Mouse (Mus musculus): Measurements from ENCODE around the gene Hspa4. TPM values are rescaled to one million over a fixed set of nuclear protein-coding genes. Genes with fewer than 3 reads are reported as not detected.
"Not testable (repeated sequence)": the region's sequence is repeated elsewhere in the genome, so short reads cannot be mapped to it uniquely, and the experiment has no call there.

The Hspa4 gene
- polyA plus RNA-seq, 1 experiment from 2014 or later = 84.2 TPM

- H3K9ac ChIP-seq = no peak overlapping the region
- WGBS = 53% methylated on average over 2 of the region's 2 CpGs
- ATAC-seq (ENCODE audit: insufficient number of reproducible peaks, low FRiP score) = no peak
- no peak overlapping the region for H3K4me3 ChIP-seq
- H3K4me1 ChIP-seq (replicated peaks) = peaks cover 34% of the 10 kb centered on the region
- H3K27me3 ChIP-seq (replicated peaks) = no peaks in the 10 kb centered on the region
- no peaks in the 10 kb centered on the region for H3K9me3 ChIP-seq (replicated peaks)
- H3K4me2 ChIP-seq = no peak overlapping the region
- H3K36me3 ChIP-seq = no peaks in the 10 kb centered on the region
- no peak overlapping the region for H3K27ac ChIP-seq (ENCODE audit: poor library complexity, severe bottlenecking)
Observed at GRCm38 (mm10) chr11:53306965-53307364, 6.7 kb upstream of the Hspa4 start.

GRCm38 (mm10) chr11:53304044-53304840 is 4.0 kb upstream of the Hspa4 start:
- no peak for ATAC-seq (ENCODE audit: insufficient number of reproducible peaks, low FRiP score)
- Histone ChIP-seq H3K27me3 (replicated peaks) (no peaks in the 10 kb centered on the region), H3K36me3 (no peaks in the 10 kb centered on the region), H3K4me2 (no peak overlapping the region), H3K27ac (ENCODE audit: poor library complexity, severe bottlenecking) (no peak overlapping the region), H3K9ac (no peak overlapping the region), H3K4me3 (no peak overlapping the region), H3K4me1 (replicated peaks) (peaks cover 29% of the 10 kb centered on the region), H3K9me3 (replicated peaks) (no peaks in the 10 kb centered on the region)
- 83% methylated on average over 14 of the region's 14 CpGs for WGBS

DNA sequence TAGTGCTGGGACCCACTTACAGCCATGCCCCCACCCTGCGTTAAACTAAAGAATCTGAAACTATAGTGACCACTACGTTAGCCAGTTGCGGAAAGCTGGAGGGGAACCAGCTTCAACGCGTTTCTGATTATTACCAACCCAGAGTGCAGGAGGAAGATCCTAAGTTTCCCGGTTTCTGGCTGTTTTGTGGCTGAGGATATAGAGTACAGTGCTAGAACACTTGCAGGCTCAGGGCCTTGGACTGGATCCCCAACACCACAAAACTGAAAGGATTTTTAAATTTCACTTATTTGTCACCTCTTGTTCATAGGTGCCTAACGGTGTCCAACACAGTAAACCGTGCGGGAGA is 884 bp upstream of the Hspa4 start:
- Histone ChIP-seq H3K9me3 (replicated peaks) (no peaks in the 10 kb centered on the region), H3K4me1 (replicated peaks) (peaks cover 37% of the 10 kb centered on the region), H3K36me3 (peaks cover 9% of the 10 kb centered on the region), H3K4me3 (peak overlapping the region; percentile 88), H3K27ac (ENCODE audit: poor library complexity, severe bottlenecking) (peak overlapping the region; percentile 100), H3K9ac (peak overlapping the region; percentile 77), H3K27me3 (replicated peaks) (no peaks in the 10 kb centered on the region), H3K4me2 (peak overlapping the region; percentile 75)
- ATAC-seq (ENCODE audit: insufficient number of reproducible peaks, low FRiP score) = no peak
- 51% methylated on average over 9 of the region's 9 CpGs for WGBS

DNA sequence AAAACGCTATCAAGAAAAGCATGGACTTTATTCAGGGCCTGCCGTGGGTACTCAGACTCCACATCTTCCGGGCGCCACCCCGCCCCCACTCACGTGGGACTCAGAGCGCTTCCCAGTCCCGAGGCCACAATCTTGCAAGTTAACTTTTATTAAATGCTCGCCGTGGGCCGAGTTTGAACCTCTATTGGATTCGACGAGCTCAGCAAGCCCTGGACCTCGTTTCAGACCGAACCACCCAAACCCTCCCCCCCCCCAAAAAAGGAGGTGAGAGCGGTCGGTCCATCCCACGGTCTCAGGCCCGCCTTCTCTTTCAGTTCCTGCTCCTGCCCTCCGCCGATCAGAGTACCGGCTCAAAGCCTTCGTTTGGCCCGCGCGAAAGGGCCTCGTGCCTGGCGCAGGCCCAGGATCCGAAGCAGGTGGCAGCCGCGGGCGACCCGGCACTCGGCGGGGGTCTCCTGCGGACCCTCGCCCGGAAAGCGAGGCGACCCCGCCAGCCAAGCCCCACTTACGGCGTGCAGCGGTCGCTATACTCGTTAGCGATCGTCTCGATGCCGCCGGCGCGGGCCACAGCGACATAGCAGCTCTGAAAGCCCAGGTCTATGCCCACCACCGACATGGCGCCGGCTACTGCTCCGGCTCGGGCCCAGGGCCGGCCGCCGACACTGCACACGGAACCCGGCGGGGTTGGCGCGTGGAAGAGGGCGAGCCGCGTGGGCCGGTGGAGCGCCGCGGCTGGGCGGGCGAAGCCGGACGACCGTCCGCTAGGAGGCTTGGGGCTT is 517 bp downstream of the Hspa4 start:
- Histone ChIP-seq H3K9ac (peak overlapping the region; percentile 98), H3K4me1 (replicated peaks) (peaks cover 44% of the 10 kb centered on the region), H3K9me3 (replicated peaks) (no peaks in the 10 kb centered on the region), H3K27ac (ENCODE audit: poor library complexity, severe bottlenecking) (peak overlapping the region; percentile 100), H3K4me2 (peak overlapping the region; percentile 83), H3K27me3 (replicated peaks) (no peaks in the 10 kb centered on the region), H3K4me3 (peak overlapping the region; percentile 88), H3K36me3 (peaks cover 9% of the 10 kb centered on the region)
- ATAC-seq (ENCODE audit: insufficient number of reproducible peaks, low FRiP score) = peak; percentile 69
- under 1% methylated on average over 80 of the region's 80 CpGs for WGBS

DNA sequence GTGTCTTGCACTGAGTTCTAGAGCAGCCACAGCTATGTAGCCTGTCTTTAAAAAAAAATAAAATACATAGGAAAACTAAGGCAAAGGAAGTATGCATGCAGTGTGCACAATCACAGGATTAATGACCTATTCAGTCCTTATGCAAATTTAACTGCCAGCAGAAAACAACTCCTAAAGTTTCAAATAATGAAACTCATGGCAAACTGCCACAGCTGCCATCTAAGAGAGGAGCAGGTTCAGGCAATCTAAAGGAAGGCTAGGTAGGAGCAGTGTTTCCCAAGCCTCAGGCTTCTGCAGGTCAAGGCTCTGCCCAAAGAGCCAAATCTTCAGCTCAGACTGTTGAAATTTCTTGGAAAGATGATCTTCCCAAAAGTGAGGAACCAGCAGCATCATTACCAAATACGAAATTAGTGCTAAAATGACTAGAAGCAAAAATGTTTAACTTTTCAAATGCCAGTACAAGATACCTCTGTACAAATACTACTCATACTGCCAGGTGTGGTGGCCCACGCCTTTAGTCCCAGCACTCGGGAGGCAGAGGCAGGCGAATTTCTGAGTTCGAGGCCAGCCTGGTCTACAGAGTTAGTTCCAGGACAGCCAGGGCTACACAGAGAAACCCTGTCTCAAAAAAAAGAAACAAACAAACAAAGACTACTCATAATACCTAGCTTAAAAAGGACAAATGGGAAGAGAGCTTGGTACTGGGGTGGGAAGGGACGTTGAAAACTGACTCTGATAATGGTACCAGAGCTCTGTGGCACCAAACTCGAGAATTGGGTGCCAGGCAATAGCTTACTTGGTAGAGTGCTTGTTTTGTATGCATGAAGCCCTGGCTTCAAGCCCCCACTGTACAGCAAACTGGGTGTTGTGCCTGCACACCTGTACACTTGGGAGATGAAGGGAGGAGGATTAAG is 2.1 kb downstream of the Hspa4 start:
- H3K4me1 ChIP-seq (replicated peaks) = peaks cover 50% of the 10 kb centered on the region
- peak overlapping the region; percentile 98 for H3K9ac ChIP-seq
- H3K27me3 ChIP-seq (replicated peaks) = no peaks in the 10 kb centered on the region
- ATAC-seq (ENCODE audit: insufficient number of reproducible peaks, low FRiP score) = no peak
- H3K36me3 ChIP-seq = peaks cover 16% of the 10 kb centered on the region
- peak overlapping the region; percentile 88 for H3K4me3 ChIP-seq
- no peaks in the 10 kb centered on the region for H3K9me3 ChIP-seq (replicated peaks)
- WGBS = 83% methylated on average over 7 of the region's 7 CpGs
- peak overlapping the region; percentile 83 for H3K4me2 ChIP-seq
- H3K27ac ChIP-seq (ENCODE audit: poor library complexity, severe bottlenecking) = no peak overlapping the region

- WGBS = 77% methylated on average over 4 of the region's 4 CpGs
- H3K27me3 ChIP-seq (replicated peaks) = no peaks in the 10 kb centered on the region
- H3K4me2 ChIP-seq = no peak overlapping the region
- H3K9me3 ChIP-seq (replicated peaks) = no peaks in the 10 kb centered on the region
- H3K9ac ChIP-seq = no peak overlapping the region
- no peak overlapping the region for H3K4me3 ChIP-seq
- H3K4me1 ChIP-seq (replicated peaks) = peaks cover 54% of the 10 kb centered on the region
- no peak for ATAC-seq (ENCODE audit: insufficient number of reproducible peaks, low FRiP score)
- peaks cover 22% of the 10 kb centered on the region for H3K36me3 ChIP-seq
- no peak overlapping the region for H3K27ac ChIP-seq (ENCODE audit: poor library complexity, severe bottlenecking)
Observed at GRCm38 (mm10) chr11:53296880-53297279, 3.4 kb downstream of the Hspa4 start.

- Histone ChIP-seq H3K36me3 (peaks cover 39% of the 10 kb centered on the region), H3K27ac (ENCODE audit: poor library complexity, severe bottlenecking) (no peak overlapping the region; the same call in 1 of the 2 replicates), H3K27me3 (replicated peaks) (no peaks in the 10 kb centered on the region), H3K9ac (no peak overlapping the region), H3K4me2 (no peak overlapping the region), H3K9me3 (replicated peaks) (no peaks in the 10 kb centered on the region), H3K4me1 (replicated peaks) (peaks cover 45% of the 10 kb centered on the region), H3K4me3 (no peak overlapping the region)
- WGBS = 76% methylated on average over 5 of the region's 5 CpGs
- ATAC-seq (ENCODE audit: insufficient number of reproducible peaks, low FRiP score) = no peak
Observed at GRCm38 (mm10) chr11:53294441-53294840, 5.8 kb downstream of the Hspa4 start.

GRCm38 (mm10) chr11:53290871-53291270 is 9.4 kb downstream of the Hspa4 start:
- ATAC-seq (ENCODE audit: insufficient number of reproducible peaks, low FRiP score) = no peak
- no peaks in the 10 kb centered on the region for H3K27me3 ChIP-seq (replicated peaks)
- no peak overlapping the region for H3K9ac ChIP-seq
- H3K9me3 ChIP-seq (replicated peaks) = no peaks in the 10 kb centered on the region
- H3K4me2 ChIP-seq = no peak overlapping the region
- H3K36me3 ChIP-seq = peaks cover 66% of the 10 kb centered on the region
- no peak overlapping the region for H3K27ac ChIP-seq (ENCODE audit: poor library complexity, severe bottlenecking)
- WGBS = 92% methylated on average over 11 of the region's 11 CpGs
- H3K4me3 ChIP-seq = no peak overlapping the region
- H3K4me1 ChIP-seq (replicated peaks) = peaks cover 17% of the 10 kb centered on the region

GRCm38 (mm10) chr11:53290187-53290586 is 10.1 kb downstream of the Hspa4 start:
- H3K9me3 ChIP-seq (replicated peaks); ATAC-seq (ENCODE audit: insufficient number of reproducible peaks, low FRiP score); H3K27me3 ChIP-seq (replicated peaks); H3K9ac ChIP-seq; H3K4me3 ChIP-seq; H3K4me2 ChIP-seq; H3K27ac ChIP-seq (ENCODE audit: poor library complexity, severe bottlenecking): not testable (repeated sequence)
- Histone ChIP-seq H3K4me1 (replicated peaks) (peaks cover 15% of the 10 kb centered on the region), H3K36me3 (peaks cover 73% of the 10 kb centered on the region)
- 94% methylated on average over 2 of the region's 2 CpGs for WGBS

DNA sequence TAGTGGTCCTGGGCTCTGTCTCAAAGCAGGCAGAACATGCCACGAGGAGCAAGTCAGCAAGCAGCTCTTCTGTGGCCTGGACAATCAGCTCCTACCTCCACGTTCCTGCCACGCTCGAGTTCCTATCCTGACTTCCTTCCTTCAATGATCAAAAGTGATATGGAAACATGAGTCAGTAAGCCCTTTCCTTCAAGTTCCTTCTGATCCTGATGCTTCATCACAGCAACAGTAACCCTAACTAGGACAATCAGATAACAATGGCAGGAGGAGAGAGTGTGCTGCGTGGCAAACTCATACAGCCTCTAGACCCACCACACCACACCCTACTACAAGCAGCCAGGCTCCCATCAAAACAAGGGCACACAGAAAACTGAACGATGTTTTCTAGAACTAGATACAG is 14.4 kb downstream of the Hspa4 start:
- 76% methylated on average over 6 of the region's 6 CpGs for WGBS
- no peaks in the 10 kb centered on the region for H3K27me3 ChIP-seq (replicated peaks)
- H3K36me3 ChIP-seq = peaks cover 82% of the 10 kb centered on the region
- H3K9me3 ChIP-seq (replicated peaks) = no peaks in the 10 kb centered on the region
- H3K4me2 ChIP-seq = no peak overlapping the region
- no peak overlapping the region for H3K9ac ChIP-seq
- H3K4me1 ChIP-seq (replicated peaks) = no peaks in the 10 kb centered on the region
- ATAC-seq (ENCODE audit: insufficient number of reproducible peaks, low FRiP score) = no peak
- no peak overlapping the region for H3K27ac ChIP-seq (ENCODE audit: poor library complexity, severe bottlenecking)
- H3K4me3 ChIP-seq = no peak overlapping the region

- peaks cover 23% of the 10 kb centered on the region for H3K4me1 ChIP-seq (replicated peaks)
- no peak overlapping the region for H3K4me2 ChIP-seq
- no peaks in the 10 kb centered on the region for H3K9me3 ChIP-seq (replicated peaks)
- no peak for ATAC-seq (ENCODE audit: insufficient number of reproducible peaks, low FRiP score)
- H3K36me3 ChIP-seq = peaks cover 50% of the 10 kb centered on the region
- H3K27ac ChIP-seq (ENCODE audit: poor library complexity, severe bottlenecking) = no peak overlapping the region
- WGBS = 76% methylated on average over 4 of the region's 4 CpGs
- H3K4me3 ChIP-seq = no peak overlapping the region
- no peaks in the 10 kb centered on the region for H3K27me3 ChIP-seq (replicated peaks)
- H3K9ac ChIP-seq = no peak overlapping the region
Observed at GRCm38 (mm10) chr11:53278411-53278810, 21.8 kb downstream of the Hspa4 start.
